Mouse (Mus musculus) intestine, embryonic 16.5 days (tissue): Measurements from ENCODE around the gene Vil1. TPM values are rescaled to one million over a fixed set of nuclear protein-coding genes. Genes with fewer than 3 reads are reported as not detected.

ENCODE experiments used
- ATAC-seq: fragments of 200-750 bp; cut with Nextera tagmentation; 2 replicates; pipeline ENCODE4 v1.8.0; 2017; ENCODE audit warnings: moderate TSS enrichment, moderate library complexity
- H3K27ac ChIP-seq: fragments of 300-500 bp; sonication (generic); 2 replicates; pipeline ENCODE4 v1.5.1; 2014; ENCODE audit warnings: mild to moderate bottlenecking, low read length
- H3K27me3 ChIP-seq: fragments of 300-500 bp; sonication (generic); replicated peaks from 2 replicates; pipeline ENCODE4 v1.6.1; 2014; ENCODE audit warnings: low read length, control low read depth, mixed read lengths; ENCODE audit not compliant: control insufficient read depth, insufficient read depth
- H3K36me3 ChIP-seq: fragments of 300-500 bp; sonication (generic); 2 replicates; pipeline ENCODE4 v1.6.1; 2014; ENCODE audit warnings: low read length, control low read depth; ENCODE audit not compliant: control insufficient read depth, insufficient read depth
- H3K4me1 ChIP-seq: fragments of 300-500 bp; sonication (generic); 2 replicates; pipeline ENCODE4 v1.6.1; 2014; ENCODE audit warnings: low read length, control low read depth, mixed read lengths; ENCODE audit not compliant: control insufficient read depth, insufficient read depth
- H3K4me2 ChIP-seq: fragments of 300-500 bp; sonication (generic); 2 replicates; pipeline ENCODE4 v1.6.1; 2014; ENCODE audit warnings: low read depth, low read length, control low read depth
- H3K4me3 ChIP-seq: fragments of 300-500 bp; sonication (generic); 2 replicates; pipeline ENCODE4 v1.5.1; 2014; ENCODE audit warnings: mild to moderate bottlenecking, low read length
- H3K9ac ChIP-seq: fragments of 300-500 bp; sonication (generic); 2 replicates; pipeline ENCODE4 v1.6.1; 2014; ENCODE audit warnings: low read depth, low read length
- H3K9me3 ChIP-seq: fragments of 300-500 bp; sonication (generic); 2 replicates; pipeline ENCODE4 v1.6.1; 2016; ENCODE audit warnings: low read length, control low read depth; ENCODE audit not compliant: control insufficient read depth
- WGBS: fragments of 180-500 bp; shearing (Covaris S2); extraction: QIAGEN DNeasy Blood & Tissue Kit; methylation state at CpG from one replicate; pipeline ENCODE4 v1.1.7; 2014; 5-methylcytosine and 5-hydroxymethylcytosine counted together
- polyA plus RNA-seq: library from polyadenylated mRNA; unstranded; fragments of >200 nt; fragmentation: Nextera tagmentation; extraction: Ambion mirVana; gene quantifications from 2 replicates; pipeline ENCODE4 v1.2.1, GENCODE M21; 2015

Vil1 gene
- polyA plus RNA-seq, 1 experiment from 2014 or later: 207 TPM

- H3K27me3 ChIP-seq: no peaks in the 10 kb centered on the region
- no peak overlapping the region for H3K27ac ChIP-seq
These were observed 35.8 kb upstream of the Vil1 start for GRCm38 (mm10) chr1:74373372-74373771.

GRCm38 (mm10) chr1:74374980-74375379 is 34.2 kb upstream of the Vil1 start, which contains the start of gene Slc11a1:
TSS of gene Slc11a1 (plus strand) at chr1:74375195.
- Histone ChIP-seq H3K4me3 (no peak within 1 kb of the TSS), H3K27ac (no peak within 1 kb of the TSS), H3K9me3 (no peaks in the 10 kb centered on the region), H3K27me3 (no peaks in the 10 kb centered on the region), H3K4me1 (no peaks in the 10 kb centered on the region), H3K4me2 (no peak within 1 kb of the TSS), H3K36me3 (no peaks in the 10 kb centered on the region), H3K9ac (no peak within 1 kb of the TSS)
- ATAC-seq: no peak
- 64% methylated on average over 8 of the region's 8 CpGs for WGBS

More at GRCm38 (mm10) chr1:74373372-74373771, 35.8 kb upstream of the Vil1 start:
- no peaks in the 10 kb centered on the region for H3K36me3 ChIP-seq
- H3K9me3 ChIP-seq: no peaks in the 10 kb centered on the region
- 71% methylated on average over 4 of the region's 4 CpGs for WGBS
- ATAC-seq: no peak
- H3K4me2 ChIP-seq: no peak overlapping the region
- H3K4me3 ChIP-seq: no peak overlapping the region
- H3K4me1 ChIP-seq: peaks cover 2% of the 10 kb centered on the region
- H3K9ac ChIP-seq: no peak overlapping the region

- H3K27me3 ChIP-seq: no peaks in the 10 kb centered on the region
- H3K4me2 ChIP-seq: no peak overlapping the region
- 70% methylated on average over 10 of the region's 10 CpGs for WGBS
- H3K4me3 ChIP-seq: no peak overlapping the region
- H3K36me3 ChIP-seq: no peaks in the 10 kb centered on the region
- no peaks in the 10 kb centered on the region for H3K9me3 ChIP-seq
- H3K9ac ChIP-seq: no peak overlapping the region
- no peak for ATAC-seq
- no peak overlapping the region for H3K27ac ChIP-seq
- H3K4me1 ChIP-seq: no peaks in the 10 kb centered on the region
These were observed 33.6 kb upstream of the Vil1 start for GRCm38 (mm10) chr1:74375561-74375960.

GRCm38 (mm10) chr1:74376396-74376795 is 32.8 kb upstream of the Vil1 start:
- no peak for ATAC-seq
- Histone ChIP-seq H3K4me3 (no peak overlapping the region), H3K4me1 (no peaks in the 10 kb centered on the region), H3K27me3 (no peaks in the 10 kb centered on the region), H3K9me3 (no peaks in the 10 kb centered on the region), H3K36me3 (no peaks in the 10 kb centered on the region), H3K27ac (no peak overlapping the region), H3K9ac (no peak overlapping the region), H3K4me2 (no peak overlapping the region)
- 88% methylated on average over 4 of the region's 4 CpGs for WGBS

- Histone ChIP-seq H3K9me3 (no peaks in the 10 kb centered on the region), H3K27me3 (no peaks in the 10 kb centered on the region)
- WGBS: 77% methylated on average over 7 of the region's 7 CpGs
These were observed 30.1 kb upstream of the Vil1 start for GRCm38 (mm10) chr1:74379058-74379504.

GRCm38 (mm10) chr1:74380484-74380883 is 28.7 kb upstream of the Vil1 start:
- Histone ChIP-seq H3K4me1 (peaks cover 7% of the 10 kb centered on the region; the same call in 1 of the 2 replicates), H3K9ac (no peak overlapping the region), H3K4me2 (no peak overlapping the region), H3K36me3 (no peaks in the 10 kb centered on the region), H3K27me3 (no peaks in the 10 kb centered on the region), H3K9me3 (no peaks in the 10 kb centered on the region), H3K27ac (no peak overlapping the region), H3K4me3 (no peak overlapping the region)
- no peak for ATAC-seq
- 84% methylated on average over 5 of the region's 5 CpGs for WGBS

More at GRCm38 (mm10) chr1:74379058-74379504, 30.1 kb upstream of the Vil1 start:
- H3K36me3 ChIP-seq: no peaks in the 10 kb centered on the region
- no peak overlapping the region for H3K9ac ChIP-seq
- no peak for ATAC-seq
- H3K27ac ChIP-seq: no peak overlapping the region
- H3K4me1 ChIP-seq: peaks cover 4% of the 10 kb centered on the region; the same call in 1 of the 2 replicates
- H3K4me2 ChIP-seq: no peak overlapping the region
- H3K4me3 ChIP-seq: no peak overlapping the region

- 90% methylated on average over 10 of the region's 10 CpGs for WGBS
- H3K4me2 ChIP-seq: no peak overlapping the region
- no peak overlapping the region for H3K9ac ChIP-seq
- no peak for ATAC-seq
- peaks cover 7% of the 10 kb centered on the region; the same call in 1 of the 2 replicates for H3K4me1 ChIP-seq
- no peak overlapping the region for H3K4me3 ChIP-seq
- H3K27me3 ChIP-seq: no peaks in the 10 kb centered on the region
- H3K27ac ChIP-seq: no peak overlapping the region
- H3K9me3 ChIP-seq: no peaks in the 10 kb centered on the region
- H3K36me3 ChIP-seq: no peaks in the 10 kb centered on the region
These were observed 27.6 kb upstream of the Vil1 start for GRCm38 (mm10) chr1:74381588-74382021.

GRCm38 (mm10) chr1:74383385-74383784 is 25.8 kb upstream of the Vil1 start:
- Histone ChIP-seq H3K9ac (no peak overlapping the region), H3K27me3 (no peaks in the 10 kb centered on the region), H3K4me3 (no peak overlapping the region), H3K9me3 (no peaks in the 10 kb centered on the region), H3K36me3 (no peaks in the 10 kb centered on the region), H3K27ac (no peak overlapping the region), H3K4me1 (peaks cover 12% of the 10 kb centered on the region), H3K4me2 (no peak overlapping the region)
- ATAC-seq: no peak
- WGBS: 75% methylated on average over 13 of the region's 13 CpGs

- ATAC-seq: no peak
- Histone ChIP-seq H3K9me3 (no peaks in the 10 kb centered on the region), H3K4me3 (no peak overlapping the region), H3K9ac (no peak overlapping the region), H3K36me3 (no peaks in the 10 kb centered on the region), H3K27me3 (no peaks in the 10 kb centered on the region), H3K4me1 (peaks cover 16% of the 10 kb centered on the region), H3K27ac (no peak overlapping the region), H3K4me2 (no peak overlapping the region)
- WGBS: 79% methylated on average over 8 of the region's 8 CpGs
These were observed 24.7 kb upstream of the Vil1 start for GRCm38 (mm10) chr1:74384525-74384924.

- peaks cover 20% of the 10 kb centered on the region for H3K4me1 ChIP-seq
- ATAC-seq: no peak
- 92% methylated on average over 10 of the region's 10 CpGs for WGBS
- no peaks in the 10 kb centered on the region for H3K27me3 ChIP-seq
- H3K36me3 ChIP-seq: no peaks in the 10 kb centered on the region
- no peak overlapping the region for H3K4me2 ChIP-seq
- H3K9me3 ChIP-seq: no peaks in the 10 kb centered on the region
- no peak overlapping the region for H3K27ac ChIP-seq
- H3K4me3 ChIP-seq: no peak overlapping the region
- H3K9ac ChIP-seq: no peak overlapping the region
These were observed 24.1 kb upstream of the Vil1 start for GRCm38 (mm10) chr1:74385064-74385463.
